Mouse (Mus musculus) R1 (cell line): ENCODE measurements around the gene Dars.

Experiments used
- DNase-seq: peaks from one replicate; pipeline ENCODE4 v3.0.0-alpha.2; 2018; ENCODE audit warnings: low read depth, low spot score

Gene Dars

DNA sequence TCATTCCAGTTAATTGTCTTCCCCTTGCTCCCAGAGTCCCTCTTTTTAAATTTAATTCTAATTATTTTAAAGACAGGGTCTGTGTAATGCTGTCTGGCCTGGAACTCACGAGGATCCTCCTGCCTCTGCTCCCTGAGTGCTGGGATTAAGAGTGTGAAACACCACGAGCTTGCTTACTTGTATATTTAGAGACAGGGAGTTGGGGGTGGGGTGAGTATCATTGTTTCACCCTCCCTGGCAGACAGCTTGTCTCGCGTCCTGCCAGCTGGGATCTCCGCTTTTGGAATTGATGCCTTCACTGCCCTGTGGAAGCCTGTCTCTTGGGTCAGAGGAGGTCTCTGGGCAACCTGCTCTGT is 343 bp upstream of the Dars start:
- no peak for DNase-seq

DNA sequence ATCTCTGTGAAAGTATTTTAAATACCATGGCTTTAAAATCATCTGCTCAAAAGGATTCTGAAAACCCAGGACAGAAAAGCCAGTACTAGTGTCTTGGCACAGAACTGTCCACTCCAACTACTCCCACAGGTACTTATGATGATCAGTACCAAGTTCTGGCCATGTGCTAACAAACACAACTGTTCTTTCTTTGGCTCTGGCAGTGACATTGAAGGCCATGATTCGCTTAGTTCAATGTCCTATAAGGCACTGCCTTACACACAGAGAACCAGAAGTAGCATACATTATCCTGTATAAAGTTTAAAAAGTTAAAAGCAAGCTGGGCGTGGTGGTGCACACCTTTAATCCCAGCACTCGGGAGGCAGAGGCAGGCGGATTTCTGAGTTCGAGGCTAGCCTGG is 6.0 kb downstream of the Dars start:
- no peak for DNase-seq

DNA sequence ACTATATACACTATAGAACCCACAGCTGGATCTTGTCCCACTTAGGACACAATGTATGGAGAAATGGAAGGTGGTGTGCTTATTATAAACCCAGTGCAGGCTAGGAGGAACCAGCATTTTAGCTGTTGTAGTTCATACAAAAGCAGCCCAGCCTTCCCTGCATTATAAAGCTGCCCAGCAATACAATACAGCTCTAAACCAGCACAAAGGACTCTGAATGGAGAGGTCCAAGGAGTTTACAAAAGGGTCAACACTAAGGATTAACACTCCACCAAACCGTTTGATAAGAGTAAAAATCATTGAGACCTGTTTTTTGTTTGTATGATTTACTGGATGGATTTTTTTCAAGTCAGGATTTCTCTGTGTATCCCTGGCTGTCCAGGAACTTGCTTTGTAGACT is 10.3 kb downstream of the Dars start:
- DNase-seq: peak; percentile 34

DNA sequence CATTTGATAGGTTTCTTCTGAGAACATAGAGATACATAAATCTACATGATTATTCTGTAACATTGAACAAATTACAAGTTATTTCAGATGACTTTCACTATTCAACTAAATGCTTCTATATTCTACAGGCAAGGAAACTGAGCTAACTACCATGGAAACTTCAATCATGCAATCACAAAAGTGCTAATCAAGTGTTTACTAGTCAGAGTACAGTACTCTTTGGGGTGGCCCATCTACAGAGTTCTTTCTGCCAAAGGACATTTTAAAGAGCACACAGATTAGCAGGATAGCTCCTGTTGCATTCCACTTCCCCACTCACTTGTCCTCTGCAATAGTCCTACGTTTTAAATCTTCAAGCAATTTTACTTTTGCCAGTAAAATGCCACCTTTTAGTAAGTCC is 11.5 kb downstream of the Dars start:
- no peak for DNase-seq

DNA sequence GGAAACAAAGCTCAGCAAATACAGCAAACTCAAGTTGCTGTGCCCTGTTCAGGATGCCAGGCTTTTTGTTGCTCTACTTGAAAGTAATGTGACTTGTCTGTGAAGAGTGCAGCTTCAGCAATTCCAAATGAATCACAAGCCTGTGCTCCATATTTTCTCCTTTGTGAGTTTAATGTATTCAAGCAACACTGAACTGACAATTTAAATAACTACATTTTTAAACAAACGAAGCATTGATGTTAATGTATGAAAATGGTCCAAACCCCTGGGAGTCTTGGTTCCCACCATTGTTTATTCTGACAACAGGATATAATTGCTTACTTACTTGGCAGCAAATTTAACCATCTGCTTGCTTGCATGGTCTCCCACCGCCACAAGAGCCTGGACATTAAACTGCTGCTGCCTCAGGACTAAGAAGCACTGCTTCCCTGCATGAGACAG is 12.1 kb downstream of the Dars start:
- DNase-seq: no peak

DNA sequence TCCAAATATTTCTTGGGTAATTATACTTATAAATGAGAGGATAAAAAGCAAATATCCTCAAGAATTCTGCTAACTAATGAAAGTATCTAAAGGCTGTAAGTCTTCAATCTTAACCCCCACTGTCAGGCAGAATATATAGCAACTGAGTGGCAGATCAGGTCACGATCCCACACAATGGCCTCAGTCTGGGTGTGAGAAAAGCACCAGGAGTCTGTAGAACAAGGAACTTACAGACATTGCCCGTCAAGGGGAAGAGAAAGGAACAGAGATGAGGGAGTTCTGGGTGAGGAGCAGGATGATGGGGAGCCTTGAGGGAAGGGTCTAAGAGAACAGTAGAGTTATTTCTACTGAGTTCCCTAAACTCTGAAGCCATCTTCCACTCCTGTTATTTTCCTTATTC is 16.2 kb downstream of the Dars start:
- DNase-seq: peak; percentile 66

DNA sequence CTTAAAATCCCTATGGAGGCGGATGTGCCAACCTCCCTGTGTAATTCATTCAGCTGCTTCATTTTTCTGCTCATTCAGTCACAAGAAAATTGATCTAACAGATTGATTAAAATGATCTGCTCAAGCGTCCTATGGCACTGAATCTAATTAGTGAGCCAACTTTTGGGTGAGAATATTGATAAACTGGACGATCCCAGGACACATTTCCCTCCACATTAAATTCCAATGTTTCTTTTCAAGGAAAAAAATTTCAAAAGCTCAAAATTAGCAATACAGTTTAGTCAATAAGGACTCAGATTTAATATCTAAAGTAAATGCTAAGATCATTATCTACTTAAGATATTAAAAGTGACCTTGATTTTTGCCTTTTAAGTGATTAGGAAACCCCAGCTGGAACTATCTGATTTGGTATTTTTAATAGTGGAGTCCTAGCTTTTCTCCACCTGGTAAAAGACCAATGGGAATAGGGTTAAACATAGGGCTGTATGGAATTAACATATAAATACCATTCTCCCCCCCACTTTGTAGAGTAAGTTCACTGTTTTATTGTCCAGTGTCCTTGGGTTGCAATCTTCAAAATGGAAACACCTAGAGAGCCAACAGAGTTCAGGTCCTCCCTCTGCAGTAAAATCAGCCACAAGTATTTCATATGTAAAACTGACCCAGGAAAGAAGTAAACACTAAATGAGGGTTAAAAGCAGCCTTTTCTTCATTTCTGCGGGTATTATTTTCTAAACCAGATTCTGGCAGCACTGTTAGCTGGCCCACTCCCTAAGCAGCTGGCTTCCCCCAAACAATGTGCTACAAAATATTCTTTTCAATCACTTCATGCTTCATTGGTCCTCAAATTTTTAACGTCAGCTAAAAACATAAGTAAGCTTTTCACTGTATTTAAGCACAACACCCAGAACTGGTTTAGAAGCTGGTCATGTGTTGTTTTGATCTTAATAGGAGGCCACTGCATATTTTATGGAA is 16.9 kb downstream of the Dars start:
- DNase-seq: peak; percentile 86

DNA sequence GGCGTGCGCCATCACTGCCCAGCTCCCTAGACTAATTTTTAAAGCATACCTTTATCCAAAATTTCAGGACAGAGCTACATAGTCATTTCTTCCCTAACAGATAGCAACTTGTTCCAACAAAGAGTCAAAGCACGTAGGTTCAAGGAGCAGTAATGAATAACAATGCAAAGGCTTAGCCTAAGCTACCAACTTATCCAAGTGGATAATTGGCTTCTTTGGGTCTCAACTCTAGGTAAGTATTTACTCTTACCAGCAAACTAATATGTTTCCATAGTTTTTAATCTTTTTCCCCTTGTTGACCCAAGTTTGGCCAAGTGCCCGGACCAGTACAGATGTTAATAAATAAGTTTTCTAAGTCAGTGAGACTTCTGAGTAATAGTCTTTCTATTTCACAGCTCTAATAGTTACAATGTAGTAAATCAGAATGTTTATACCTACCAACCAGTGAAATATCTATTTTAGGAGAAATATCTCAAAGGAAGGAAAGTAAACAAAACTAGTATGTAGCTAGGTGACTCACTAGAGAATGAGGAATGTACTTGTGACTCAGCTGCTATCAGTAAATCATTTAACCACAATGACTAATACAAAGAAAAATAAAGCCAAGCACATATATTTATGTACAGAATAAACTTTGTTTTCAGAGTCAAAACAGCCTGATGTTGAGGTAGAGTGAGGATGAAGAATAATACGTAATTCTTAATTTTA is 18.3 kb downstream of the Dars start:
- DNase-seq: peak; percentile 22

DNA sequence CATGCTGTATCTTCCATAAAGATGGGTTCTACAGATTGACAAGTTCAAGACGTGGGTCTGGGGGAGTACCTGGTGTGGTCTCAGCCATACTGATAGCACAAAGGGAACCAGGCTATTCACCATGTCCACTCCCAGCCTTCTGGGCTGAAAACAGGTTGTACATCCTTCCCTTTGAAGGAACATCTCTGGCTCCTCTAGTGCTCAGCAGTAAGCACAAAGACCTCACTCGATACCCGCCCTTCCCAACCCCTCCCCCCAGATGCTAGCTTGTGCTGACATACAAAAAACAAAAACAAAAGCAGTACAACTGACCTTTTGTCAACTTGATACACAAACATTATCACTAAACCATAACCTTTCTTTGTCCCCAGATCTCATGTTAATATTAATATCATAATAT is 22.5 kb downstream of the Dars start:
- peak; percentile 32 for DNase-seq

DNA sequence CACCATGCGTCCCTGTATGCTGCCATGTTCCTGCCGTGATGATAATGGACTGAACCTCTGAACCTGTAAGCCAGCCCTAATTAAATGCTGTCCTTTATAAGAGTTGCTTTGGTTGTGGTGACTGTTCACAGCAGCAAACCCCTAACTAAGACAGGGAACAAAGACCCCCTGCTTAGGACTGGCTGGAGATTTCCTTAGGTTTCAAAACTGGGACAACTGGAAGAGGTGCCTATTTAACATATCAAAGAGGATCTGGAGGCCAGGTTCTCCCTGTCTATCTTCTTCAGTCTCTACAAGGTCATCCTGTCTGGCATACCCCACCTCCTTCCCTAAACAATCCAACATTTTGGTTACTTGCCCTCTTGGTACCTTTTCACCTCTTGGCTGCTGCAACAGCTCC is 24.8 kb downstream of the Dars start:
- DNase-seq: peak; percentile 97

DNA sequence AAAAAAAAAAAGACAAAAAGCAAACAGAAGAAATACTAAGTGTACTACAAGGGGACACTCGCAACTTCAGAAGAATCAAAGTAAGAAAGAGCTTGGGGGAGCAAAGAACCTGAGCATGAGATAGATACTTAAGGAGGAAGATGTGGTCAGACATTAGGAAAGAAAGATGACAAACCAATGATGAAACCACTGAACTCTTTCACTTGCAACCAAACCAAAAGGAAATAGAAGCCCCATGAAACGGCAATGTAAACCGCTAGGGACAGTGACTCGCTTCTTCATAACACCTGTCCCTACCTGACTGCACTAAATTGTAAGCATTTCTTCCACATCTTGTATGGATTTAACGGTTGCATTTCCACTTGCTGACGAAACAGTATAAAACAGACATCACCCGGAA is 30.7 kb downstream of the Dars start:
- DNase-seq: no peak

DNA sequence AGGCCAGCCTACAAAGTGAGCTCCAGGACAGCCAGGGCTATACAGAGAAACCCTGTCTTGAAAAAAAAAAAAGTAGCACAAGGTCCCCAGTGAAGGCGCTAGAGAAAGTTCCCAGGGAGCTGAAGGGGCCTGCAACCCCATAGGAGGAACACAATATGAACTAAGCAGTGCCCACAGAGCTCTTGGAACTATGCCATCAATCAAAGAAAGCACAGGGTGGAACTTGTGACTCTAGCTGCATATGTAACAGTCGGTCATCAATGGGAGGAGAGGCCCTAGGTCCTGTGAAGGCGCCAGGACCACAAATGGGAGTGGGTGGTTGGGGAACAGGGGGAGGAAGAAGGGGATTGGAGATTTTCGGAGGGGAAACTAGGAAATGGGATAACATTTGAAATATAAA is 40.3 kb downstream of the Dars start:
- peak; percentile 19 for DNase-seq

DNA sequence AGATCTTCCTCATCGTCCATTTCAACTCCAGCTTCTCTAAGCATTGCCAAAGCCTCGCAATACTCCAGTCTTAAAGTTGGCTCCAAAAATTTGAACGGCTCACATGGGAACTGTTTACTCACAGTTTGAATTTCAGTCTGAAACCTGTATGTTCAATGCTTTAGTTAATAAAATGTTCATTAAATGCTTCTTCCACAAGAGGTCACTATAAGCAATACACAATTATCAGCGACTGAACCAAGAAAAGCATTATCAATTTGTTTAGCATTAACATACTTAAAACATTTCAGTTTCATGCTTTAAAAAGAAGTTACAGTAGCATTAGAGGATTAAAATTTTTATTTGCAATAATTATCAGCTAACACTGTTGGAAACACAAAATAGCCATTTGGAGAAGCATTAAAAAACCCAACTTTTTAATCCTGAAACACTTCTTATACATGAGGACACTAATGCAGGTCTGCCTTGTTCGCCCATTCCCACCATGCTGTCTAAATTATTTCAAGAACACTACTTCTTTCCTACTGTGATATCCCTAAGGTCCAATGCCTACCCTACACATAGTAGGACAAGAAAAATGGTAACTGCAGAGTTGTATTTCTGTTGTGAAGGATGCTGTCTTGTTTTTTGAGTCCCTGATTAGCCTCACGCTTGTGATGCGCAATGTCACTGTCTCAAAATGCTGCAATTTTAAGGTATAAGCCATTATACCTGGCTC is 44.9 kb downstream of the Dars start:
- no peak for DNase-seq

DNA sequence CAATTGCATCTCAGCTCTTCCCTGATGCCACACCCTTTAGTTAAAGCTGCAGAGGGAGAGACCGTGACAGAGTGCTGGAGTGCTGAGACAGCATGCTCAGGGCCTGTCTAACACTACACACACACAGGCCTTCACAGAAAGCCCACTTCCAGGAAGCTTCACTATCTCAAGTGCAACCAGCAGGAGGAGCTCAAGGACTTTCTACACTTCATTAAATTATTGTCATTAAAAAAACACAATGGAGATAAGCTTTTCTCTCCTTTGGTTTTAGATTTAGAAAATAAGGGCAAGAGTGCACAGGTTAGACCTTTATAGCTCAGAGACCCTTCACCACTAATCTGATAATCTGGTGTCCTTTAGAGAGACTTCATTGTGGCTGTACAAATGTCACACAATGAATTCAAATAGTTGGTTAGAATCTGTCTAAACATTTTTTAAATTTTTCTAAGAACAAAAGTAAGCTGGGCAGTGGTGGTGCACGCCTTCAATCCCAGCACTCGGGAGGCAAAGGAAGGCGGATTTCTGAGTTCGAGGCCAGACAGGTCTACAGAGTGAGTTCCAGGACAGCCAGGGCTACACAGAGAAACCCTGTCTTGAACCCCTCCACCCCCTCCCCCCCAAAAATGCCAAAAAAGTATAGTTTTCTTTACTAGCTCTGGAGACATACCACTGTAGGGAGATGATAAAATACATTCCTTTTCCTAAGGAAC is 48.3 kb downstream of the Dars start:
- peak; percentile 66 for DNase-seq

DNA sequence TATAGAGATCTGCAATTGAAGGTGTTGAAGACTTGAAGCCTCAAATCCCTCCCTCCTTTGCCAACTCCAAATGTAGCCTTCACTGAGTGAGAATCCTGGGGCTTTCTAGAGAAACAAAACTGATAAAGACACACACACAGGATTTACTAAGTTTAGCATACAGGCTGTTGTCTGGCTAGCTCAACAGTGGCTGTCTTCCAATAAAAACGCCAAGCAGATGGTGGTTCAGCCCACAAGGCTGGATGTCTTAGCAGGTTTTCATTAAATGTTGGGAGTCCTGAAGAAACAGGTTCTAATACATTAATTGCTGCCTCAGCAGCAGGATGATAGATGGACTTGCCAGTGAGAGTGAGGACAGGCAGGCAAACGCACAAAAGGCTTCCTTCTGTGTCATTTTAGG is 56.6 kb downstream of the Dars start:
- no peak for DNase-seq

DNA sequence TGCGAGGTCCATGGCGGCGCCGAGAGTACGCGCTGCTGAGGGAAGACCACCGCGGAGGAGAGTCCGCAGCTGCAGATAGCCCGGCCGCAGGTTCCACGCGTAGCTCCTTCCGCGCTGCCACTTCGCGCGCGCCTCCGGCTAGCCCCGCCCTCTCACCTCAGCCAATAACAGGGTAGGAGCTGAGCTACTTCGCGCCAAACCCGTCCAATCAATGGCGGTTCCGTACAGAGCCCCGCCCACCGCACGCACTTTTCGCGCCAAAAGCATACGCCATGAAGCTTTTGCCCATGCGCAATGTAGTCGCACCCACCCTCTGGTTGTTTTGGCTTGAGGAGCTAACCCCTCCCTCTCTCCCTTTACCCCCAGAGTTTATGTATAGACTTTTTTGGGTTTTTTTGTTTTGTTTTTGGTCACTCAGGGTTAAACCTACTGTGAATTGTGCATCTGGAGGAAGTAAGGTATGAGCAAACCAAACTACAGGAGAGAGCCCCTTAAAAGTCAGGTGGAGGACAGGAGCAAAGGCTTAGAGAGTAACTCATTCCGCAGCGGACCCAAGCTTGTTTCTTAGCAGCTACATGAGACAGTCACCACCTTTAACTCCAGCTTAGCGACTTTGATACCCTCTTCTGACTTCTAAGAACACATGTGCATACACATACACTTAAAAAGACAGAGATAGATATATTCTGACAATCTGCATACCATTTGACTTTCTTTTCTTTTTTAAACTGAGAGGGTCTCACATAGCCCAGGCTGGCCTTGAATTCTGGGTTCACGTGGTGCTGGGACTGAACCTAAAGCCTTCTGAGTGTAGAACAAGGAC is 57.4 kb downstream of the Dars start, which contains the start of gene Mcm6:
TSS of gene Mcm6 (minus strand) at position 111 of the 823 bp plus-strand sequence.
- DNase-seq: peak; percentile 98

DNA sequence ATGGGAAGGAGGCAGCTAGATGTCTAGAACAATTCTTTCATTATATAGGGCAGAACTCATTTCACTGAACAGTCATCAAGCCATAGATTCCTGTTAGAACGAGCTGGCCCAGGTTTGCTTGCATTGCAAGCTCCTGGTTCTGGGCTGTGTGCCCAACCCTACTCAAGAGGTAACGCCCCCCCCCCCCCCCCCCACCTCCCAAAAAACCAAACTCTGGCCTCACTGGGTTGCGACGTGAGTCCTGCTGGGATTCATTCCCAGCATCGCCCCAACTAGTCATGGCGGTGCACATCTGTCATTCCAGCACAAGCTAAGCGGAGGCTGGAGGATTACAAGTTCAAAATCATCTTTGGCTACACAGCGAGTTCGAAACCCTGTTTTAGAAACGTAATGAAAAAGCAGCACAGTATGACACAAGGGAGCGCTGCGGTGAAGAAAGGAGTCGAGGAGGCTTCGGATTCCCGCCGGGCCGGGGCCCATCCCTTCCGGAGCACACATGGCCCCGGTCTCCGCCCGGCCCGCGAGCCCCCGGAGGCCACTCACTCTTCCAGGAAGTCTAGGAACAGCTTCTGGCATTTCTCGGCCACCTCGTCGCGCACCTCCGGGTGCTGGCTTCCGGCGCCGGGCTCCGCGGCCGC is 58.1 kb downstream of the Dars start:
- peak; percentile 84 for DNase-seq

DNA sequence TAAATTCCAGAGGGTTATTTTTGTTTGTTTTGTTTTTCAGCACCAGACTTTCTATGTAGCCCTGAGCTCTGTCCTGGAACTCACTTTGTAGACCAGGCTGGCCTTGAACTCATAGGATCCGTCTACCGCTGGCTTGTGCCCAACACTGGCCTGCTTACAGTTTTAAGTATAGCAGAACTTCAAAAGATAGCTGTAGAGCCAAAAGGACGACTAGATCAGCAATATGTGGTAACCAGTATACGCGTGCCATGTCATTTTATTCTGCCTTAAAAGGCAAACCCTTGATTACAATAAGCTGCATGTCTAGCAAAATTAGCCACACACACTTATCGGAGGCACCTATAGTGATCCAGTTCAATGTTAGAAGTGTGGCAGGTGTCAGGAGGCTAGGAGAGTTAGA is 58.9 kb downstream of the Dars start:
- no peak for DNase-seq

DNA sequence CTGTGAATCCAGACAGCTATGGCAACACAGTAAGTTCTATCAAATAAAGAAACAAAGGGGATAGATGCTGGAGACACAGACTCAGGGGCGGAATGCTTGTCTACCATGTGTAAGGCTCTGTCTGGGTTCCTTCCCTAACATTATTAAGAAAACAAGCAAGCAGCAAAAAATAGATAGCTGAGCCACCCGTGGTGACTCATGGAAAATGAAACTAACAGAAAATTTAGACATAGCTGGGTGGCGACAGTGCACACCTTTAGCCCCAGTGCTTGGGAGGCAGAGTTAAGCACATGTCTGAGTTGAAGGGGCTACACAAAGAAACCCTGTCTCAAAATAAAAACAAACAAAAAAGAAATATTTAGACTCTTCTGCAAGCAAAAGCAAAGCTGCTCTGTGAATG is 59.7 kb downstream of the Dars start:
- no peak for DNase-seq

DNA sequence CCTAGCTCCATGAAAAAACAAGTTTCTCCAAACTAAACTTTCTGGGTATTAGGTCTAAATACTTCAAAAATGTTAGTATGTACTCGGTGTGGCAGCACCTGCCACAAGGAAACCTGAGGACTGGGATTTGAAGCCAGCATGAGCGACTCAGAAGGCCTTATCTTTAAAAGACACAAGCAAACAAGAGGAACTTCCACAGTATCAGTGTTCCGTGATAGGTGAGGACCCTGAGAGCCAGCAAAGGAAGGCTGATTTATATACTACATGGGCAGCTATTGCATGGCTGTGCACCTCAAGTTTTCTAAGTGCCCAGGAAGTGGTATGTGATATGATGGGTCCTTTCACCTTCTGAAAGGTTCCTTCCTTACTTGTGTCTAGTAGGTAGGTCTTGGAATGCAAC is 64.1 kb downstream of the Dars start:
- DNase-seq: no peak
